Mouse (Mus musculus): ENCODE data around the gene Clptm1.

- TF ChIP-seq EP300 (IDR thresholded peaks at IDR 0.05; ENCODE audit: low read depth) (no peak), CTCF (IDR thresholded peaks at IDR 0.05; ENCODE audit: low read depth) (no peak)
Observed at GRCm38 (mm10) chr7:19710650-19711049, 45.8 kb upstream of the Clptm1 start.
